Mouse (Mus musculus) right cerebral cortex, postnatal 4 days (tissue): Measurements from ENCODE around the gene Dcaf1.
A peak's percentile ranks its signal among the peaks of the same experiment; 100 is the strongest.

Experiments
- DNase-seq: peaks from one replicate; pipeline ENCODE4 v3.0.0-alpha.2; 2022

The Dcaf1 gene

GRCm38 (mm10) chr9:106821618-106822380 is at the start of gene Dcaf1:
Gene Dcaf1 (plus strand): TSS chr9:106821874.
- peak; percentile 92 for DNase-seq

- no peak for DNase-seq
These were observed 45.6 kb upstream of the Dcaf1 start for GRCm38 (mm10) chr9:106776116-106776515.

GRCm38 (mm10) chr9:106777423-106777822 is 44.3 kb upstream of the Dcaf1 start:
- no peak for DNase-seq

- no peak for DNase-seq
These were observed 43.4 kb upstream of the Dcaf1 start for GRCm38 (mm10) chr9:106778319-106778718.

- no peak for DNase-seq
These were observed 41.6 kb upstream of the Dcaf1 start for GRCm38 (mm10) chr9:106780086-106780485.

GRCm38 (mm10) chr9:106783554-106783953 is 38.1 kb upstream of the Dcaf1 start:
- DNase-seq = no peak

DNA sequence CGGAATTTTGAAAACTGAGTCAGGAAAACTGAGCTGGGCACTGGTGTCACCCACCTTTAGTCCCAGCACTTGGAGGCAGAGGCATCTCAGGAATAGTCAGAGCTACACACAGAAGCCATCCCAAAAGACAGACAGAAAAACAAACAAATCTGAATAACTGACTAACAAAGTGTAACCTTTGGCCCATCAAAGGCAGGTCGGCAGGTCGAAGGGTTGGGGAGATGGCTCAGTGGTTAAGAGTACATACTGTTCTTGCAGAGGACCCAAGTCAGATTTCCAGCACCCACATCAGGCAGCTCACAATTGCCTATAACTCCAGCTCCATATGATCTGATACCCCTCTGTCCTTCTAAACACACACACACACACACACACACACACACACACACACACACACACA is 36.5 kb upstream of the Dcaf1 start:
- DNase-seq = no peak

- no peak for DNase-seq
These were observed 33.5 kb upstream of the Dcaf1 start for GRCm38 (mm10) chr9:106787979-106788811.

DNA sequence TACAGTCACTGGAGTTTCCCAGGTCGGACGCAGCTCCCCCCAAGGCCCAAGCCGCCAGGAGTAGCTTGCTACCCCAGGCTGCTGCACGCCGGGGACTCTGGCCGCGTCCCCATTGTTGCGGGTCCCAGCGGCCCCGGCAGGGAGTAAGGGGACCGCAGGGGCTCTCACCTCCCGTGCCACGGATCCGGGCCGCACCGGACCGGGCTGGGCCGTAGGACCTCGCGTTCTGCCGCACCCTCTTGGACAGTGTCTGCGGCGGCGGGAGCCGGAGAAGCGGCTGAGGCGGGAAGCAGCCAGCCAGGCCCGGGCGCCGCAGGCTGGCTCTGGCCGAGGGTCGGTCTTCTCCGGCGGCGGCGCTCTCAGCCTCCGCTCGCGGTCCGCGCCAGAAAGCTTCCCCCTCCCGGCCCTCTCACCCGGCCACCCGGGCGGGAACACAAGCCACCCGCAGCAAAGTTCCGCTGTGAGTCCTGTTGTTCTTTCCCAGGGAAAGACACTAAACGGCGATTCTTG is 32.8 kb upstream of the Dcaf1 start, which contains the start of gene Rad54l2:
Gene Rad54l2, minus strand, starts transcription at position 383 of the 510 bp plus-strand sequence.
- DNase-seq = peak; percentile 87

DNA sequence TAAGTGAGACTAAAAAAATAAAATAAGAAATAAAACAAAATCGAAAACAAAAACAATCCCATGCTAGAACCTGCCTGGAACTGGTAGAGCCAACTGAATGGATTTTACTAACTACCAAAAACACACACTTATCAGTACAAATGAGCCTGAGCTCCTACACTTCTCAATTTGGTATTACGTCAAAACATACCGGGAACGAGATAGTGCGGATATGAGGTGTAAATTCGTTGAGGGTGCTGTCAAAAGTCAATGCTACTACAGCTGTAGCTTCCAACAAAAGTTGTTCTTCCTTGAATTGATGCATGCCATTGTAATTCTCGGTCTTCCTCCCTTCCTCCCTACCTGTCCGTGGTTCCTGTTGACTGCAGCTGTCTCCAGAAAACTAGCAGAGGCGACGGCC is 32.3 kb upstream of the Dcaf1 start:
- no peak for DNase-seq

DNA sequence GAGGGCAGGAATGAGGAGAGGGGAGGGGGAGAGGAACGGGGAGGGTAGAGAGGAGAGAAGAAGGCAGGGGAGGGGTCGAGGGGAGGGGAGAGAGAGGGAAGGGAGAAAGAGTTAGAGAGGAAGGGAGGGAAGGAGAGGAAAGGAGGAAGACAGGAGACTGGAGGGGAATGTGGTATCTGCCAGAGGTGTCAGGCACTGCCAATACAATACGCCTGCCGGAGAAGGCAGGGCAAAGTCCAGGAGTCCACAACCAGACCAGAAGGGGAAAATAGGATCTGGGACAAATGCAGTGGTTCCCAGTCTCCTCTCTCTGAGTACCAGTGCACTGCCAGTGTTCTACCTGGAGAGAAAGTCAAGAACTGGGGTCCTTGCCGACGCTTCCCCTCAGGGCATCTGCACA is 30.8 kb upstream of the Dcaf1 start:
- DNase-seq = no peak

DNA sequence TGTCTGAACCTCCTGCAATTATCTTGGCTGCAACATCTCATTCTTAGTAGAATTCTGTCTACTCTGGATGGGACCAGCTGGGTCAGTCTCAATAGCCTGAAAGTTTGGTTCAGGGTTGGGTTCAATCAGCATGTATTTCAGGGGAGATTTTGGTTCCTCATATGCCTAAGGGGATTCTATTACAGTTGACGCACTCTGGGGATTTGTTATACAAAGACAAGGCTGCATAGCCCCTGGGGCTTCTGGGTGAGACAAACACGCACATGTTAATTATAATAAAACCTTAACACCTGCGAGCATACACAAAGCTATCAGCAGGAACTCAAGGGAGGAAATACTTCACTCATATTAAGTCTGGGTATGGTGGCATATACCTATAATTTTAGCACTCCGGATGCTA is 15.2 kb upstream of the Dcaf1 start:
- no peak for DNase-seq

DNA sequence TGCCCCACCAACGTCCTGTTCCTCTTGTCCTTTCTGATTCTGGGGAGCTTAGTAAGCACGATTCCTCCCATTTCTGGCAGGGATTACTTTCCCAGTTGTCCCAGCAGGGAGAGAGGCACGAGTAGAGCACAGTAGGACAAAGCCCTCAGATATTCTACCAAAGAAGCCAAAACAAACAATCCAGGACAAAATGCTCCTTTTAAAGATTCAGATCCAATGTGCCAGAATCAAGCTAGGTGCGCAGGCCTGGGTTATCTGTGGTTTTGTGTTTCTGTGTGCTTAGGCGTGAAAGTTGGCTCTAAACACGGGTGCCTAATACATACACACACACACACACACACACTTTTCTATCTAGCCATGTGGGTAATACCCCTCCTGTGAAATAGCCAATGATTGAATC is 3.5 kb upstream of the Dcaf1 start:
- DNase-seq = no peak

DNA sequence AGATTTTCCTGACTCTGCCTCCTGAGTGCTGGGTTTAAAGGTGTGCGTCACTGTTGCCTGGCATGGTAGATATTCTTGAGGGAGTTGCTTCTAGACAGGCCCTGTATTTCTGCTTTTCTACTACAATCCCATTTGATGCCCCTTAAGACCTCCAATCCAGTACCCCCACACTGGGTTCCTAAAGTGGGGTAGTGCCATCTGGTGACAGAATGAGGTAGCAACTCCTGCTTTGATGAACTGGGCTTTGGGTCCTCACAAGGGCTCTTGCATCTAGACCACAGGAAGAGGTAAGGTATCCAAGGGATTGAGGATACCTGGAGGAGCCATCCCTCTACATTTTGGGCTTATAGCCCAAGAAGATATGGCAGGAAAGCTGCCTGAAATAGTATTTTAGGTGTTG is 2.5 kb upstream of the Dcaf1 start:
- no peak for DNase-seq

DNA sequence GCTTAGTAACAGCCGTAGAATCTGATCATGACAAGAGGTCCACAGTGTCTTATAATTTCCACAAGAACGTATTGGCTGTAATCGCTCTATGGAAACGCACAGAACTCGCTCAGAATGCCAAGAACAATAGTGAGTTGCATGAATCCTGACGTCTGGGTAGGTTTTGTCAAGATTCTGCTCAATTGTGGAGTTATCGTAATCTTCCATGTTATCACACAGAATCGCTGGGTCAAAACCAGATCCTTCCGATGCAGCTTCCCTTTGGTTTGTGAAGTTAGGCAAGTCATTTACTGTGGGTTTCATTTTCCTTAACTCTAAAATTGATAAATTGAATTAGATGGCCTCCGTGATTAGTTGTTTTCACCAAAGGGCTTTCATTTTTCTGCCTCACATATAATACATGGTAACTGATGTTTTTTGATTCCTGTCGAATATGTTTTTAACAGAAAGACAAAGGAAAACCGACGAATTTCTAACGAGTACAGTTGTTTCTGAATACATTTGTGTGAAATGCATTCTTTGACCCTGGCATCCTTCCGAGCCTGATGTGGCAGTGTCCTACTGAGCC is 540 bp upstream of the Dcaf1 start:
- DNase-seq = no peak

- DNase-seq = peak; percentile 75
These were observed 869 bp downstream of the Dcaf1 start for GRCm38 (mm10) chr9:106822381-106823104.

DNA sequence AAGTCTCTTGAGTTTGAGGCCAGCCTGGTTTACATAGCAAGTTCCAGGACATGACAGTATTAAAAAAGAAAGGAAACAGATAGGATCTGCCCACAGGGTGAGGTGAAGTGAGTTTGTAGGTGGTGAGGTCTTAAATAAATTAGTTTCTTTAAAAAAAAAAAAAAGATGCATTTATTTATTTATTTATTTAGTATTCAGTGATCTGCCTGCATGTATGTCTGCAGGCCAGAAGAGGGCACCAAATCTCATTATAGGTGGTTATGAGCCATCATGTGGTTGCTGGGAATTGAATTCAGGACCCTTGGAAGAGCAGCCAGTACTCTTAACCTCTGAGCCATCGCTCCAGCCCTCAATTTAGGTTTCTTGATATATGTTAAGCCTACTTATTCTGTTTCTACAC is 18.9 kb downstream of the Dcaf1 start:
- DNase-seq = no peak

DNA sequence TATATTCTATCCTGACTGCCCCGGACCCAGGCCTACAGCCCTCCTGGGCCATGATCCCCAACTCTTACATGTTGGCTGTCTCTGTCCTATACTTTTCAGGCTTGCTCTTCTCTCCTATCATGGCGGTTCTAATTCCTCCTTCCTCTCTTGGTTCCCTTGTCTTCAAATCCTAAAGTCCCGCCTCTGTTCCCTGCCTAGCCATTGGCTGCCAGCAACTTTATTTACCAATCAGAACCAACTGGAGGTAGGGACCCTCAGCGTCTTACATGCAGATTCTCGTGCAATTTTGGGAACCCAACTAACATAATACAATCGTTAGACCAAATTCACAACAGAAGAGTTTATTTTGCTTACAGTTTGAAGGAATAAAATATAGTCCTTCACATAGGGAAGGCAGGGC is 21.1 kb downstream of the Dcaf1 start:
- DNase-seq = no peak

DNA sequence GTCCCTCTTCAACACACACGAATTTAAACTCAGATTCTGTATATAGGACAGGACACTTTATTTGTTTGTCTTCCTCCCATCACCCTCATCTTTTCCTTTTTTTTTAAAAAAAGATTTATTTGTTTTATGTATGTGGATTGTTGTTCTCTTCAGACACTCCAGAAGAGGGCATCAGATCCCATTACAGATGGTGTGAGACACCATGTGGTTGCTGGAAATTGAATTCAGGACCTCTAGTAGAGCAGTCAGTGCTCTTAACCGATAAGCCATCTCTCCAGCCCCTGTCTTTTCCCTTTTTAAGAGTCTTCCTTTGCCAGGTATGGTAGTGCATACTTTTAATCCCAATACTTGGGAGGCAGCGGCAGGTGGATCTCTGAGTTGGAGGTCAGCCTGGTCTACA is 35.0 kb downstream of the Dcaf1 start:
- DNase-seq = no peak

DNA sequence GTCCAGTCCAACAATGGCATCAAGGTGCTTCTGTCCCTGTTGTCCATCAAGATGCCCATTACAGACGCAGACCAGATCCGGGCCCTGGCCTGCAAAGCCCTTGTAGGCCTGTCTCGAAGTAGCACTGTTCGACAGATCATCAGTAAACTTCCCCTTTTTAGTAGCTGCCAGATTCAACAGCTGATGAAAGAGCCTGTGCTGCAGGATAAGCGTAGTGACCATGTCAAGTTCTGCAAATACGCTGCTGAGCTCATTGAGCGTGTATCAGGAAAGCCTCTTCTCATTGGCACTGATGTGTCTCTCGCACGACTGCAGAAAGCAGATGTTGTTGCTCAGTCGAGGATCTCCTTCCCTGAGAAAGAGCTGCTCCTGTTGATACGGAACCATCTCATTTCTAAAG is 36.4 kb downstream of the Dcaf1 start:
- no peak for DNase-seq

GRCm38 (mm10) chr9:106874216-106874615 is 52.5 kb downstream of the Dcaf1 start:
- no peak for DNase-seq

- no peak for DNase-seq
These were observed 55.0 kb downstream of the Dcaf1 start for GRCm38 (mm10) chr9:106876666-106877065.

- DNase-seq = no peak
These were observed 57.8 kb downstream of the Dcaf1 start for GRCm38 (mm10) chr9:106879471-106879870.
